Mouse (Mus musculus): ENCODE results near the gene Nlrc5.

- no peak for TF ChIP-seq CTCF (IDR thresholded peaks at IDR 0.05; ENCODE audit: borderline replicate concordance, control insufficient read depth, extremely low read depth, insufficient read depth, low read length, poor library complexity)
- no peak for TF ChIP-seq POLR2A (IDR thresholded peaks at IDR 0.05; ENCODE audit: control insufficient read depth, extremely low read depth, insufficient read depth, low read length, poor library complexity)
Measured at GRCm38 (mm10) chr8:94571896-94572295, 137.7 kb downstream of the Nlrc5 start.

Measured in thymus, adult 2 months (tissue).